Mouse (Mus musculus): ENCODE data around the gene Arih2.

DNA sequence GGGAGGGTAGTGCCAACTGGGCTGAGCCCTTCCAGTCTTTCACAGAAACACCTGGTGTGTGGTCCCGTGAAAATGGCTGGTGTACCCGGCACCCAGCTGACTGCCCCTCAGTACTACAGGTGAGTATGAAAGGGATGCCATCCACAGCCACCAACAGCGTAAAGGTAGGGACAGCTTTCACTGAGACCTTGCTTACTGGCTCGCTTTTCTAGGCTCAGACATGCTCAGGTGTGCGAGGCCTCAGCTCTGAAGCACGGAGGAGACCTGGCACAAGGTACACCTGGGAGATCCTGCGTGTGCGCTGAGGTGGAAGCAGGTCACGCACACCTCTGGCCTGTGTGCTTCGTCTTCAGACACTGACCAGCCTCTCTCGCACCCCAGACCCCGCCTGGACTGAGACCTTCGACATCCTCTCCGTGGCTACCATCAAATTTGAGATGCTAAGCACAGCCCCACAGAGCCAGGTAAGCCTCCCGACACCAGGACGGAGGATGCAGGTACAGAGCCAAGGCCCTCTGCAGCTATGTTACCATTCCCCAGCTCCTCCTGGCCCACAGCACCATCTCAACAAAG, 77.7 kb downstream of the Arih2 start:
- TF ChIP-seq CTCF (IDR thresholded peaks at IDR 0.05; ENCODE audit: low read depth) = no peak
- no peak for TF ChIP-seq EP300 (IDR thresholded peaks at IDR 0.05; ENCODE audit: low read depth)
